Mouse (Mus musculus) spleen, adult 10 weeks (tissue): ENCODE results near the gene Gclm. TPM values are rescaled to one million over a fixed set of nuclear protein-coding genes. Genes with fewer than 3 reads are reported as not detected.

Experiments used
- polyA plus RNA-seq: library from polyadenylated mRNA; stranded (reverse); fragments of 350-450 nt; fragmentation: Illumina TruSeq; extraction: RNeasy Lipid Tissue Mini Kit (QIAGEN cat#74804); gene quantifications from one replicate; pipeline ENCODE4 v1.2.3, GENCODE M21; 2015; ENCODE audit warnings: low replicate concordance; ENCODE audit not compliant: insufficient read depth

Gclm gene
- 86.6 TPM for polyA plus RNA-seq

DNA sequence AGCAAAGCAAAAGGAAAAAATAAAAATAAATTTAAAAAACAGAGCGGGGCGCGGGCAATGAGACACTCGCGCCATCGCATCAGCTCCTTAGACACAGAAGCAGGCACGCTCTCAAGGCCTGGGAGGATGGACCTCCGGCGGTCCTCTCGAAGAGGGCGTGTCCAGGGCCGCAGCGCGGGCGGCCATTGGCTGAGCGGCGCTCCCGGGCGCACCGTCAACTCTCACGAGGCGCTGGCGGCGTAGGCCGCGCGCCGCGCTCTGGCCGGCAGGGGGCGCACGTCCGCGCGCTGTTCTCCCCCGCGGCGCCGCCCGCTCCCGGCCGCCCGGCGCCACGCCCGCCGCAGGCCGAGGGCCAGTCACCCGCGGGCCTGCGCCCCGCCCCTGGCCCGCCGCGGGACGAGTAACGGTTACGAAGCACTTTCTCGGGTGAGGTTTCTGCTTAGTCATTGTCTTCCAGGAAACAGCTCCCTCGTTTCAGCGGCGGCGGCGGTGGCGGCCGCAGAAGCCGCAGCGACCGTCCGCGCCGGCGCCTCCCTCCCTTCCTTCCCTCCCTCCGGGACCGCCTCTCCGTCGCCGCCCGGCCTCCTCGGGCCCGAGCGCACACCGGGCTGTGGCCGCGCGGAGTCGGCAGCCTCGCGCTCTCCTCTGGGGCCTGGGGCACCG lies at the start of gene Gclm:
Gene Gclm (plus strand): TSS at position 343 of the 663 bp plus-strand sequence.

GRCm38 (mm10) chr3:122274241-122275024 lies 29.1 kb downstream of the Gclm start, which contains the start of gene Dnttip2:
Dnttip2 (plus strand) TSS chr3:122274388.

GRCm38 (mm10) chr3:122293954-122294850 lies 48.8 kb downstream of the Gclm start, which contains the start of gene Bcar3:
Bcar3 (plus strand) TSS chr3:122294136.

Other genes starting within 250 kb of the Gclm start
- gene Abca4, start 201.1 kb upstream of the Gclm start, polyA plus RNA-seq: 0.66 TPM
- 76.9 TPM for gene Dnttip2, start 28.8 kb downstream of the Gclm start, polyA plus RNA-seq
- gene Bcar3, start 48.6 kb downstream of the Gclm start, polyA plus RNA-seq: 30.8 TPM